Mouse (Mus musculus) forebrain, postnatal 0 days (tissue): ENCODE measurements around the gene Tnf. TPM values are rescaled to one million over a fixed set of nuclear protein-coding genes. Genes with fewer than 3 reads are reported as not detected.

Experiments
- ATAC-seq: fragments of 200-750 bp; cut with Nextera tagmentation; 2 replicates; pipeline ENCODE4 v1.8.0; 2017; ENCODE audit warnings: mild to moderate bottlenecking, moderate library complexity
- DNase-seq: peaks from one replicate; pipeline ENCODE4 v3.0.0-alpha.2; 2015
- H3K27ac ChIP-seq: fragments of 300-500 bp; sonication (generic); 2 replicates; pipeline ENCODE4 v1.5.1; 2014; ENCODE audit warnings: low read depth, mild to moderate bottlenecking, antibody characterized with exemption, low read length, moderate library complexity, mixed read lengths
- H3K27me3 ChIP-seq: fragments of 300-500 bp; sonication (generic); 2 replicates; pipeline ENCODE4 v1.6.1; 2014; ENCODE audit warnings: mild to moderate bottlenecking, low read length, mixed read lengths; ENCODE audit not compliant: insufficient read depth
- H3K36me3 ChIP-seq: fragments of 300-500 bp; sonication (generic); 2 replicates; pipeline ENCODE4 v1.6.1; 2014; ENCODE audit warnings: mild to moderate bottlenecking, moderate library complexity; ENCODE audit not compliant: insufficient read depth
- H3K4me1 ChIP-seq: fragments of 300-500 bp; sonication (generic); 2 replicates; pipeline ENCODE4 v1.6.1; 2014; ENCODE audit warnings: antibody characterized with exemption; ENCODE audit not compliant: insufficient read depth
- H3K4me2 ChIP-seq: fragments of 300-500 bp; sonication (generic); 2 replicates; pipeline ENCODE4 v1.6.1; 2014; ENCODE audit warnings: low read depth, mild to moderate bottlenecking, moderate library complexity
- H3K4me3 ChIP-seq: fragments of 300-500 bp; sonication (generic); 2 replicates; pipeline ENCODE4 v1.5.1; 2014; ENCODE audit warnings: low read depth, low read length, mixed read lengths
- H3K9ac ChIP-seq: fragments of 300-500 bp; sonication (generic); 2 replicates; pipeline ENCODE4 v1.6.1; 2014; ENCODE audit warnings: mild to moderate bottlenecking
- H3K9me3 ChIP-seq: fragments of 300-500 bp; sonication (generic); 2 replicates; pipeline ENCODE4 v1.6.1; 2016; ENCODE audit warnings: low read length
- CTCF ChIP-seq: sonication (generic); IDR thresholded peaks from 2 replicates; pipeline ENCODE4 v1.5.1; 2016; ENCODE audit warnings: antibody characterized with exemption, control low read depth, low read depth
- WGBS: fragments of 180-500 bp; shearing (Covaris S2); extraction: QIAGEN DNeasy Blood & Tissue Kit; methylation state at CpG from one replicate; pipeline ENCODE4 v1.1.7; 2014; 5-methylcytosine and 5-hydroxymethylcytosine counted together
- polyA plus RNA-seq: library from polyadenylated mRNA; unstranded; fragments of >200 nt; fragmentation: Nextera tagmentation; extraction: Ambion mirVana; gene quantifications from 2 replicates; pipeline ENCODE4 v1.2.1, GENCODE M21; 2015
- total RNA-seq: library from RNA; depleted of rRNA; stranded (reverse); fragments of >200 nt; gene quantifications from 2 replicates; pipeline ENCODE4 v1.2.3, GENCODE M21; 2014

The Tnf gene
- total and polyA plus RNA-seq, 2 experiments from 2014 or later, result 0.71 TPM; not detected in 1

DNA sequence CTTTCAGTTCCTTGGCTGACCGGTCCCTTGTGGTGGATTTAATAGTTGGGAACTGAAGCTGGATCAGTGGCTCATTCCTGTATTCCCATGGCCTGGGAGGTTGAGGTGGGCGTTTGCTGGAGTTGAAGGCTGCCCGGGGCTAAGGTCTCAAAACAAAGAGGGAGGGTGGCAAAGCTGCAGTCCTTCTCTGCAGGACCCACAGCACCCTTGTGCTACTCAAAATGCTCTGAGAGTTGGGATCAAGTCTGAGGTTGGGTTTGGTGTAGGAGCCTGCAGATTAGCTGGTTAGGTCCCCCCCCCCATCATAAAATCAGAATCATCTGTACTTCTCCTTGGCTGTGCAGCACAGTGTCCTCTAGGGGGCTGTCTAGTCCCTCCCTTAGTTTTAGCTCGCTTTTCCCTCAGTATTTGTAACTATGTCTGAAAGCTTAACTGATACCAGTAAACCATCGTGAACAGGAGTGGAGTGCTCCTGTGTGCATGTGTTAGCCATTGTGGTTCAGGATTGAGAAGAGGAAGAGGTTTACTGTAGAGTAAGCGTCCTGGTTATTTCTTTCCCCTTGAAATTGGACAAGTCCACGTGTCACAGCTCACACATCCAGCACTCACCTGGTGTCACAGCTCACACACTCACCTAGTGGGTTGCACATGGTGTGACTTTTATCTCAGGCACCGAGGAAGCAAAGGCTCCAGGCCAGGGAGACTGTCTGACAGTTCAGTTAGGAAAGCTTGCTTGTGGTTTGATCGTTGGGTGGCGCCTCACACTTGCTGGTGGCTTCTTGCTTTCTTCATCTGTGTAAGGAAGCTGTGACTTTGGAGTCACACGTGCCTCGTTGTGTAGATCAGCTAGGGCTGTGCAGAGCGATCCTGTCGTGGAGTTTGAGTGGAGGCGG is 44.2 kb upstream of the Tnf start:
- Histone ChIP-seq H3K27me3 (no peaks in the 10 kb centered on the region), H3K4me1 (no peaks in the 10 kb centered on the region; the same call in none of the 2 replicates), H3K36me3 (peaks cover 71% of the 10 kb centered on the region), H3K9me3 (no peaks in the 10 kb centered on the region), H3K4me3 (no peak overlapping the region), H3K27ac (no peak overlapping the region), H3K4me2 (no peak overlapping the region; the same call in 1 of the 2 replicates), H3K9ac (no peak overlapping the region)
- TF ChIP-seq CTCF, result peak; percentile 71
- ATAC-seq (no peak), DNase-seq (no peak)
- WGBS, result 73% methylated on average over 15 of the region's 15 CpGs

DNA sequence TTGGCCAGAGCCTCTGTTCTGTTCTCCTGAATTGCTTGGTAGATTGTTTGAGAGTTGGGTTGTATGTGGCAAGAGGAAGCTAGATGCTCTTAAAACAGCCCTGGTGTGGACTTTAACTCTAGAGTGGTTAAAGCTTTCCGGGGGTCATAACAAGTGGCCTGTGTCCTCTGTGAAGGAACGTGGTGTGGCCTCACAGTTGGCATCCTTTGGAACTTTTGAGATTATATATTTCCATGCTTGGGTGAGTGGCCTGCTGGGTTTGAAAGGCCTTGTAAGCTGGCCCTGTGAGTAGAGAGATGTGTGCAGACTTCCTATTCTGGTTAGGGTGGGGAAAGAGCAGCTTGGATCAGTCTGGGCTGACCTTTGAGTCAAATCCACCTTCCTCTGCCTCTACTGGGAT is 43.2 kb upstream of the Tnf start:
- ATAC-seq (no peak), DNase-seq (no peak)
- Histone ChIP-seq H3K9me3 (no peaks in the 10 kb centered on the region), H3K9ac (no peak overlapping the region), H3K4me1 (peaks cover 5% of the 10 kb centered on the region), H3K4me2 (peak overlapping the region; percentile 83; the same call in 1 of the 2 replicates), H3K27ac (no peak overlapping the region), H3K36me3 (peaks cover 61% of the 10 kb centered on the region), H3K4me3 (peak overlapping the region; percentile 6; the same call in 1 of the 2 replicates), H3K27me3 (no peaks in the 10 kb centered on the region)
- TF ChIP-seq CTCF, result no peak
- 72% methylated on average over 2 of the region's 2 CpGs for WGBS

DNA sequence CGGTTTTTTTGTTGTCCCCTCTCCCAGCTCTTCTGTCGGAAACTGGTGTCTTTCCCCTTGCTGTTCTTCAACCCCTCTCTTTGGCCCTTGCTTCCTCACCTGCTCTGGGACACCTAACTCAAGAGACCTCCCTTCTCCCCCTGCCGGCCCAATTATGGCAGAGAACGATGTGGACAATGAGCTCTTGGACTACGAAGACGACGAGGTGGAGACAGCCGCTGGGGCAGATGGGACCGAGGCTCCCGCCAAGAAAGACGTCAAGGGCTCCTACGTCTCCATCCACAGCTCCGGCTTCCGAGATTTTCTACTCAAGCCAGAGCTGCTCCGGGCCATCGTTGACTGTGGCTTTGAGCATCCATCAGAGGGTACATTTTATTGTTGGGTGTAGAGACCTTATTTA is 41.3 kb upstream of the Tnf start:
- peak overlapping the region; percentile 100 for H3K9ac ChIP-seq
- H3K27ac ChIP-seq, result peak overlapping the region; percentile 100
- peaks cover 42% of the 10 kb centered on the region for H3K36me3 ChIP-seq
- peaks cover 5% of the 10 kb centered on the region for H3K4me1 ChIP-seq
- peak; percentile 84 for DNase-seq
- H3K27me3 ChIP-seq, result no peaks in the 10 kb centered on the region
- H3K4me2 ChIP-seq, result peak overlapping the region; percentile 83
- ATAC-seq, result no peak
- 1% methylated on average over 16 of the region's 16 CpGs for WGBS
- H3K4me3 ChIP-seq, result peak overlapping the region; percentile 98
- no peaks in the 10 kb centered on the region for H3K9me3 ChIP-seq
- no peak; the same call in 1 of the 2 replicates for TF ChIP-seq CTCF

DNA sequence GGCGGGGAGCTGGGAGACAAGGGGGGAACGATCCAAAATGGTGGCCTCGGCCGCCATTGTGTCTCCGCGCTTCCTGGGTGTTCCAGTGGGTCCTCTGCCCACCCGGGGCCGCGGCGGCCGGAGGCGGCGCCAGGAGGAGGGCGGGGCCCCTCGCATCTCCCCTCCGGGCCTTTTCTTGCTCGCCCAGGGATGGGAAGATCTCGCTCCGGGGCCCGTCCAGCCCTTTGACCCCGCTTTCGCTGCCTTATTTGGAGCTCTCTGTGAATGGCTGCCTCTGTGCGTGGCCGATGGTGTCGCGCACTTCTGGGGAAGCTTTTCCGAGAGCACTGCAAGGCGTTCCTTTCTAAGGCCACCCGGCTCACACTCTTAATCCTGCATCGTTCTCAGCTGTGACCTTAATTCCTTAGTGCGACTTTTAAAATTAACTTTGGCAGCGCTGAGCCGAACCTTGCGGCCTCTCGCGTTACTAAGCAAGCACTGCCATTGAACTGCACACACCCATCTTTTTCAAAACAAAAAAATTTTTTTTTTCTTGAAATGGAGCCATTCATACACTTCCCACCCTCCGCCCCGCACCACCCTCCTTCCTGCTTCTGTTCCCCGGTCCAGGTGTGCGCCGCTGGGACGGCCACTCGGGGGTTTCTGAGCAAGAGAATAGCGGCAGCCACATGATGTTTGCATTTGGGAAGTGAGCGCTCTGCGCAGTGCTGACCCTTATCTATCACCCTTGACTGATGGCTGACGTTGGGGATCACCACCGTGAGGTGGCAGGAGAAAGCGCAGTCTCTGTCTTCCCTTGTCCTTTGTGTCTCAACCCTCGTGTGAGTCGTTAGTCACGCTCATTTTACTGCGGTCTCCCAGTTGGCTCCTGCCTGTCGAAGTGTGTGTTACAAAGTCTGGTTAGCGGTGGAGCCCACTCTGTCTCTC is 40.5 kb upstream of the Tnf start:
- H3K36me3 ChIP-seq, result peaks cover 34% of the 10 kb centered on the region
- peak; percentile 38 for ATAC-seq
- peak; percentile 48; the same call in 1 of the 2 replicates for TF ChIP-seq CTCF

DNA sequence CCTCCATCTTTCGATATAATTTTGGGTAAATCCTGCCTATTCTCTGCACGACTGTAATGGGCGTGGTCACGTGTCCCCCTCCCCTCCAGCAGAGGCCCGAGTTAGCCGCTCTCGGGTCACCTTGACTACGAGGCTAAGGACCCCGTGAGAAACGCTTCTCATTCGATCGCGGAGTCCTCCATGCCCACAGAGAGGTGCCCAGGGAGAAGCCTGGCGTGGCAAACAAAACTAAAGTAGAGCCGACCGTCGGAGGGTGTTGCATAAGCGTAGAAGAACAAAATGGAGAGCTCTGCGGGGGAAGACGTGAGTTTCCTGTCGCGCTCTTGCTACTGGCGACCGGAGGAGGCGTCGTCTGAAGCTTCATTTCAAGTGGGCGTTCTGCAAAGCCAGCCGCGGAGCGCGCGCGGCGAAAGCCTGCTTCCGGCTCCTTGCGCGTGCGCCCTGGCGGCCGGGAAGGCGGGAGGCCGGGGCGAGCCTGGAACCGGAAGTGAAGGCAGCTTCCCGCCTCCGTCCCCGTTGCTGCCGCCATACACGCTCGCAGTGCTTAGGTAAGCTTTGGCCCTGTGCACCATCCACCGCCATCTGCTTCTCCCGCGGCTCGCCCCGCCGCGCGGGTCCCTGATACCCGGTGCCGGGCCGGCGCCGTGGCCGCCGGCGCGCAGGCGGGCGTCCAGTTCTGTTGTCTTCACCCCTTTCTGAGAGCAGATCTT is 39.7 kb upstream of the Tnf start, which contains the start of gene Ddx39b:
Ddx39b (plus strand) TSS at position 442 of the 710 bp plus-strand sequence.
- H3K4me1 ChIP-seq, result peaks cover 5% of the 10 kb centered on the region
- H3K9me3 ChIP-seq, result no peaks in the 10 kb centered on the region

More for the DNA sequence above, 40.5 kb upstream of the Tnf start:
- H3K27me3 ChIP-seq, result no peaks in the 10 kb centered on the region
- H3K4me3 ChIP-seq, result peak overlapping the region; percentile 98
- peak overlapping the region; percentile 100 for H3K9ac ChIP-seq
- peak overlapping the region; percentile 100 for H3K27ac ChIP-seq
- peak; percentile 80 for DNase-seq
- peak overlapping the region; percentile 83 for H3K4me2 ChIP-seq
- no peaks in the 10 kb centered on the region for H3K9me3 ChIP-seq
- under 1% methylated on average over 55 of the region's 55 CpGs for WGBS
- H3K4me1 ChIP-seq, result peaks cover 5% of the 10 kb centered on the region

More for the DNA sequence above, 39.7 kb upstream of the Tnf start, which contains the start of gene Ddx39b:
- Histone ChIP-seq H3K9ac (peak within 1 kb of the TSS; percentile 100), H3K4me3 (peak within 1 kb of the TSS; percentile 98), H3K36me3 (peaks cover 26% of the 10 kb centered on the region), H3K4me2 (peak within 1 kb of the TSS; percentile 83), H3K27ac (peak within 1 kb of the TSS; percentile 100), H3K27me3 (no peaks in the 10 kb centered on the region)
- DNase-seq, result peak; percentile 99
- WGBS, result 2% methylated on average over 69 of the region's 69 CpGs
- peak; percentile 46; the same call in 1 of the 2 replicates for TF ChIP-seq CTCF
- ATAC-seq, result peak; percentile 90
